Mouse (Mus musculus): Measurements from ENCODE around the gene Magt1.
"Not testable (repeated sequence)": the region's sequence is repeated elsewhere in the genome, so short reads cannot be mapped to it uniquely, and the experiment has no call there.

Gene Magt1

DNA sequence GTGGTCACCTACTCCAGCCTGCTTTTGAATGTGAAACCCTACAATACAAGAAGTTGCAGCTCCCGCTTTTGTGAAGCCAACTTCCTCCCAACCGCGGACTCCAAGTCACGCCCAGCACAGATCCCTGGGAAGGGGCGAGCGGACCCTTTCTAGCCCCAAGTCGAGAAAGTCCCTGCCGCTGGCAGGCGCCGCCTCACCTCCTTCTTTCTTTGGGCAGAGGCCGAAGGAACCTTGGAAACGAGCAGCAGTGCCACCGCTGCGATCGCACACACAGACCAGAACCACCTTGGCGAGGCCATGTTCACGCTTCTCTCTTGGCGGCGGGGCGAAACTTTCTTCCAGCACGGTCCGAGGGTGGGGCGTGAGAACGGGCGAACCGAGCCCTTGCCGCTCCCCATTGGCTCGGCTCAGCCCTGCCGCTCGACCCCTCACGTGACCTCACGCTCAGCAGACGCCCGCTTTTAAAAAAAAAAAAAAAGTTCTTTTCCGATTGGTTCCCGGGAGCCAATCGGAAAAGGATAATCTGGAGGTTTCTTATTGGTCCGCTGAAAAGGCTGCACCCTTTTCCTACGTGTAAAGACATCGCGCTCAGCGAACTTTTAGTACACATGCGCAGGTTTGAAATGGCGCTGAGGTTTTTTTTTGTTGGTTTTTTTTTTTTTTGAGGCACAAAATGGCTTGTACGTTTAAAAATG, at the start of gene Magt1:
Gene Magt1 (minus strand): TSS at position 442 of the 695 bp plus-strand sequence.
- peak; percentile 81 to 82 for DNase-seq

DNA sequence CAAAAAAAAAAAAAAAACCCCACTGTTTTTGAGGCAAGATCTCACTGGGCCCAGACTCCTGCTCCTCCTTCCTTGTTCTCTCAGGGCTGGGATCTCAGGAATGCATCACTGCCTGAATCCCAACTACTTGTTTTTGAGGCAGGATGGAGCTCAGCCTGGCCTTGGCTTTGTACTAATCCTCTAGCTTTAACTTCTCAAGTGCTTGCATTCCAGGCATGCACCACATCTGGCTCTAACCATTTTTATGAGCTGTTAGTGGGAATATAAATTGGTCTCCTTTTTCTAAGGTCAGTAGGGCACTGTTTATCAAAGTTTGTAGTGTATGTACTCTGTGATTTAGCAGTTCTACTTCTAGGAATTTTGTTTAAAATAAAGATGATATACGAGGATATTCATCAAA, 36.5 kb upstream of the Magt1 start:
- DNase-seq, result no peak

GRCm38 (mm10) chrX:106045928-106046327, 34.2 kb upstream of the Magt1 start:
- DNase-seq, result no peak

GRCm38 (mm10) chrX:106045455-106045854, 33.7 kb upstream of the Magt1 start:
- no peak for DNase-seq

DNA sequence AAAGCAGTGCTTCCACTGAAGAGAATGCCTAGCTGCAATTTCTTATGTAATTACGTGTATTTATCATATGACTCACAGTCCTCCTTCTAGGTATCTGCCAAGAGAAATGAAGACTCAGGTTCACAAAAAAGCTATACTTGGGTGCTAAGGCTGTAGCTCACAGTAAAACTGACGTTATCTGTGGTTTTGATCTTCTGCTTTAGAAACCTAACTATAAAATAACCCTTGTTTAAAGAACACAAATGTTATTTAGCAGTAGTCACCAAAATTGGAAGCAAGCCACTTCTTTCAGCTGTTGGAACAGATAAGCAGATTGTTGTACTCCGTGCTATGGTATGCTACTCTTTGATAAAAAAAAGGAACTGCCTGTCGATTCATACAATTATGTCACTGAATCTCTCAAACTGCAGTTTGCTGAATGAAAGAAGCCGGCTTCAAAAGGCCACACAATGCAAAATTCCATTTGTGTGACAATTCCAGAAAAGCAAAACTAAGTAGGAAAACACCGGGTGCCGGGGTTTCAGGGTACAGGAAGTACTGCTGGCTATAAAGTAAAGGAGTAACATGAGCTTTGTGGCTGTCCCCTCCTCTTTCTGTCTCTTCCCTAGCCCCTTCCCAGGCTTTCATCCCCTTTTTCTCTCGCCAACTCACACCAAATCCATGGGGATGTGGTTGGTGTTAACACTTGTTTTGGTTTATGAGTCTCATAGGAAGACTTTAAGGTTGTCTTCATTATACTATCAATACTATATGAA, 32.3 kb upstream of the Magt1 start:
- DNase-seq, result peak in 1 of 2 experiments; percentile 4

GRCm38 (mm10) chrX:106037185-106037752, 25.6 kb upstream of the Magt1 start:
- DNase-seq, result no peak

DNA sequence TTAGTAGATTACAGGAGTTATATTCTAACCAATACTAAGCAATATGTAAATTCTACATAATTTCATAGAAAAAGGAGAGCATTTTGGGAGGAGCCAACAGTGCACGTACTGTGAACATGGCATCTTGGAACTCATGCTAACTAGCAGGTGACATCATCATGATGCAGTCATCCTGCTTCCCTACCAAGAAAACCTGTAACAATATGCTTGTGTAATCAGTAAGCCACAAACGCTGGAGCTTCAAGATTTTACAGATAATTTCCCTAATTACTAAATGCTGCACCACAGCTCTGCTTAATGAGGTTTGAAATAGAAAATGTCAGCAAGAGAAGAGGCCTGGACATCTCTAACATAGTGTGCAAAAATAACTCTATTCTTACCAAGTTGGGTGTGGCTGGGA, 24.0 kb upstream of the Magt1 start:
- DNase-seq, result no peak

- no peak for DNase-seq
Measured at GRCm38 (mm10) chrX:106031124-106031523, 19.4 kb upstream of the Magt1 start.

- DNase-seq, result no peak
Measured at GRCm38 (mm10) chrX:106030176-106030575, 18.5 kb upstream of the Magt1 start.

GRCm38 (mm10) chrX:106027343-106027674, 15.6 kb upstream of the Magt1 start:
- no peak for DNase-seq

DNA sequence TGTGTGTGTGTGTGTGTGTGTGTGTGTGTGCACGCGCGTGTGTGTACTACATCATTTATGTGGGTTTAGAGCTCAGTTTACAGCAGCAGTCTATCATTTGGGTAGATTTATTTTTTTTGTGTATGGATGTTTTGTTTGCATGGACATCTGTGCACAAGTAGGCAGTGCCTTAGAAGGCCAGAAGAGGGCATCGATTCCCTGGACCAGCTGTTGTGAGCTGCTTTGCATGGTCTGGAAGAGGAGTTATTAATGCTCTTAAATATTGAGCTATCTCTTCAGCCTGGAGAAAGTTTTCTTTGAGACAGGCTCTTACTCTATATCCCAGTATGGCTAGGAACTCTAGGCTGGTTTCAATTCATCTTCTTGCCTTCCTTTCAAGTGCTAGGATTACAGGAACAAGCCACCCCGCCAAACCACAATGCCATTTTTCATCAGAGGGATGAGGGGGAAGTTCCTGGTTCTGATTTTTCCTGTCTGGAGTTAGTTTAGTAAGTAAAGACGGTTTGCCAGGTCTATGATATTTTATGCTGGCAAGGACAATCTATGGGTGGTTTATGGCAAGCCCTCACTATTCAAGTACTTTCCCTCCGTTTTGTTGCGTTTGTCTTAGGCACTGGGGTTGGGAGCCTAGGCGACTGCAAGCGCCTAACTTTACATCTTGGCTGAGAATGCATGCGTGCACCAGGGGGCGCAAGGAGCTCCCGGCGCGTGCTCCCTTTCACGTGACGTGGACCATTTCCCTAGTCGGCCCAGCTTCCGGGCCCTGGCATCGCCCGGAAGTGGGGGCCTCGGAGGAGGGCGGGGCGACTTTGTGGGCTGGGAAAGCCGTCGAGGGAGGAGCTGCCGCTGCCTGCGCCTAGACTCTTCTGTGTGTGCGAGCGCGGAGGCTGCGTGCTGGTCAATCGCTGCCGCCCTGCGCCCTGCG, 15.0 kb upstream of the Magt1 start, which contains the start of gene Atp7a:
Gene Atp7a (plus strand): TSS at position 859 of the 925 bp plus-strand sequence.
- peak; percentile 89 for DNase-seq

DNA sequence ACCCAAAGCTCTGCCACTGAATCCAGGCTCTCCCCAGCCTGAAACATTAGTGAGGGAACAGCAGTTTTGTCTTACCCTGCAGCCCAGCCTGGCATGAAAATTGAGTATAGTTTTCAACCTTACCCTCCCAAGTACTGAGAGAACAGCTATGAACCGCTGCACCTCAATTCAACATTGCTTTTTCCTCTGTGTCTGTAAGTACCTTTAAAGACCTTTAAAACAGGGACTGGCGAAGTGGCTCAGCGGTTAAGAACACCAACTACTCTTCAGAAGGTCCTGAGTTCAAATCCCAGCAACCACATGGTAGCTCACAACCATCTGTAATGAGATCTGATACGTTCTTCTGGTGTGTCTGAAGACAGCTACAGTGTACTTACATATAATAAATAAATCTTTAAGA, 5.8 kb upstream of the Magt1 start:
- no peak for DNase-seq

- no peak for DNase-seq
Measured at GRCm38 (mm10) chrX:106017102-106017501, 5.4 kb upstream of the Magt1 start.

DNA sequence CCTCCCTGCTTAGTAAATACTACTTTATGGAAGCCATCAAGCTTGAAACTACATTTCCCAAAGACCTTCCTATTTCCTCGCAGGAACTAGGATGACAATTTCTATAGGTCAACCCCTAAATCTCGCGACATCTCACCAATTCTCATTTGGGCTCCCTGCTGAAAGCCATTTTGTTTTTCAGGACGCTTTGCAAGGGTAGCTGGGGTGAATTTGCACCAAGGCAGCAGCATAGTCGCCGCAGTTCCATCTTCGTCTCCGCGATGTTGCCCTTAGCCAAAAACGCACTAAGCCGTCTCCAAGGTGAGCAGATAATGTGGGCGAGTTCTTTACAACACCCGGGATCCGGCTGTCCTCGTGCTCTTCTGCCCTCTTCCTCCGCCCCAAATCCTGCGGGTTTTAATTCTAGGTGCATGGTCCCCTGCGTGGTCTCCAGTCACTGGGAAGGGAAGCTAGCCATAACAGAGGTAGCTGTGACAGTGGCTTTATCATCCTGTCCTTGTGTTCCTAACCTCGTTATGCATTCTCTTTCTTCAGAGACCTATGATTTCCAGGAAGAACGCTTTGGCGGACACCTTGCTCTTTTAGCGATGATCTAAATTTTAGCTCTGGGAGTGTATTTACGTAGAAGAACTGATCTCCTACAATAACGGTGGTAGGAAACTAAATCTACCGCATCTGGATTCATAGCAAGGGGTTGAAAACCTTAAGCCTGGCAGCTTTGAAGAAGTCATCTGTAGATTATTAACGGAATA, 4.0 kb upstream of the Magt1 start, which contains the start of gene Cox7b:
Gene Cox7b (plus strand): TSS at position 130 of the 752 bp plus-strand sequence.
- peak; percentile 83 to 87 for DNase-seq

- DNase-seq, result not testable (repeated sequence)
Measured at GRCm38 (mm10) chrX:106014741-106015377, 3.2 kb upstream of the Magt1 start.

DNA sequence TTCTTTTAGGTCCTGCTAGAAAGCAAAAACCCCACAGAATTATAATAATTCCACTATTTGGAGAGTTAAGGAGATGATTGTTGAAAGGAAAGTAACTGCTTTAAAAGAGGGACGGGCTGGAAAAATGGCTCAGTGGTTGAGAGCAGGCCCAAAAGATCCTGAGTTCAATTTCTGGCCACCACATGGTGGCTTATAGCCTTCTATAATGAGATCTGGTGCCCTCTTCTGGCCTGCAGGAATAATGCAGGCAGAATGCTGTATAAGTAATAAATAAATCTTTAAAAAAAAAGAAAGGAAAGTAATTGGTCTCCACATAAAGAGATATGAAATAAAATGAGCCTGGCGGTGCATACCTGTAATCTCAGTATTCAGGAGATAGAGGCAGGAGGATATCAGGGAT, 1.5 kb upstream of the Magt1 start:
- peak; percentile 58 to 68 for DNase-seq

DNA sequence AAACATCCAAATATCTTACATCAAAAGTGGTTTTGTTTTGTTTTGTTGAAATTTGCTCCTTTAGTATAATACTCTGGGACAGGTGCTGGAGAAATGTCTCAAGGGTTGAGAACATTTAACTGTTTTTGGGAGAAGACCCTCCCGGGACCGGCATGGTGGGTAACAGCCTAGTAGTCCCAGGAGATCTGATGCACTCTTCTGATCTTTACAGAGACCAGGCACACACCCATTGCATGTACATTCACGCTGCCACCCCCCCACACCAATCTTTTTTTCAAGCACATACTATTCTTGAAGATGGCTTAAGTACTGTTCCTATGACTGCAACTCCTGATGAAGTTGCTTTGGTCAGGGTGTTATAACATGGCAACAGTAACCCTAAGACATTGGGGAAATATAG, 853 bp upstream of the Magt1 start:
- peak in 1 of 2 experiments; percentile 12 for DNase-seq

DNA sequence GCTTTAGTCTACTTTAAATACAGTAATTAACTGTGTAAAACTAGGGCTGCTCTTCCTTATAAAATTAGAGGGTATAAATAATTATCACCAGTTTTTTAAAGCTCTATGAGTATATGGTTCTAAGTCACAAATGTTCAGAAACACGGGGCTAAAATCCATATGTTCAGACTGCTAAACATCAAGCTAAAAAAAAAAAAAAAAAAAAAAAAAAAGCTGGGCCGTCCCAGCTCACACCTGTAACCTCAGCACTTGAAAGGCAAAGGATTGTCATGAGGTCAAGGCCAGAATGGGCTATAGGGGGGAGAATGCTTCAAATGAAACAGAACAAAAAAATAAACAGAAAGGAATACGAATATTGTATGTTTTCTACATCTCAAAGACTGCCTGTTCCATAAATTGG, 944 bp downstream of the Magt1 start:
- DNase-seq, result no peak

DNA sequence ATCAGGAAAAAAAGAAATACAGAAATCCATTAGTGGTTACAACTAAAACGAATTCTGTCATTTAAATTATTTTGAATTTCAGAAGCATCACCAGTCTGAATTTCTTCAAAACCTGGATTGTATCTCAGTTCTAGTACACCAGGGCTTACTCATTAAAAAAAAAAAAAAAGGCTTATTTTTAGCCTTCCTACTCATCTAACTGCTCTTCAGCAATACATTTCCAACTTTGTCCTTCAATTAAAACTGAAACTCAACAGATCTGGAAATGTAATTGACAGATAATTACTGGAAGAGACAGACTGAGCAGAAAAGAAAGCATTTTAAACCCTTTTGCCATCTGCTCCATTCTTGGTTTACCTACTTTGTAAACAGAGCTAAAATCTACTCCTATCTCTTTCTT, 10.1 kb downstream of the Magt1 start:
- no peak for DNase-seq

DNA sequence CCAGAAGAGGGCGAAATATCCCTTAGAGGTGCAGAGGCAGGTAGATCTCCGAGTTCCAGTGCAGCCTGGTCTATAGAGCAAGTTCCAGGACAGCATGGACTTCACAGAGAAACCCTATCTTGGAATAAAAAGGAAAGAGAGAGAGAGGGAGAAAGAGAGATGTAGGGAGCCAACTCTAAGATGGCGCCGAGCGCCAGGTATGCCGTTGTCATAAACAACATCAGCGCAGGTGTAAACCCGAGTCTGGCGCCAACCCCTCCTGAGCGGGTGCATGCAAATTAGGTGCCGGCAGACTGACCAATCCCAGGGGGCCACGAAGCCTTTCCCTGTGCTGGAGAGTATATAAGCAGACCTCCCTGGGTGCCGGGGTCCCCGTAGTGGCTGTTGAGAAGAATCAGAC, 54.6 kb downstream of the Magt1 start:
- DNase-seq, result not testable (repeated sequence)

DNA sequence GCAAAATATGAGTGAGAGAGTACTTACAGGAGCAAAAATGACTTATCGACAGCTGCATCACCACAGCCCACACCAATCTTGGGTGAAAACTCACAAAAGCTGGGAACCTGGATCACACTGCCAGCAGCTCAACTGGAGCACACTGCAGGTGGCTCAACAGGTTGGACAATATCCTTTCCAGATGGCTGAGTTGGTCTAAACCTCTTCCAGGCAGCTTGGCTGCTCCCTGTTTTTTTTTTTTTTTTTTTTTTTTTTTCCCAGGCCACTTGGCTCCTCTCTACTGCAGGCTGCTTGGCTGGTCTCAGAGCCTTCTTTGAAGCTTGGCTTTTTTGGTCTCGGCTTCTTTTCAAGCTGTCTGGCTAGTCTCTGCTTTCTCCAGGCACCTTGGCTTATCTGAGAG, 57.7 kb downstream of the Magt1 start:
- peak; percentile 13 to 33 for DNase-seq

DNA sequence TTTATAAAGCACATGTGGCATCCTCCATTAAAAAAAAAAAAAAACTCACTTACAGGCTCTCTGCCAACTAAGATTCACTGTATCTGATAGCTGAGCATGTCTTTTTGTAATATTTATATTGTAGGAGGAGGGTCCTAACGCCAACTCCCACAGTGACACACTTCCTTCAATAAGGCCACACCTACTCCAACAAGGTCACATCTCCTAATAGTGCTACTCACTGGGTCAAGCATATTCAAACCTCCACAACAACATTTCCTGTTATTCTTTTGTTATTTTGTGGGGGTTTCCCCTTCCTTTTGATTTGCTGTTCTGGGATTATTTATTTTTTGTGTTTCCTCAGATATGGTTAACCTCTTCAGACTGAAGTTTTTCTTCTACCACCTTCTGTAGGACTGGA, 65.3 kb downstream of the Magt1 start:
- no peak for DNase-seq
